Mouse (Mus musculus): ENCODE data around the gene Usp11. TPM values are rescaled to one million over a fixed set of nuclear protein-coding genes. Genes with fewer than 3 reads are reported as not detected.

Usp11 gene
- total RNA-seq, 2 experiments from 2014 or later, result 18.9 to 28.3 TPM

Other genes with a start within 250 kb of the Usp11 start
- 10 to 100 TPM; 40.7 to 74.4 TPM for gene Rgn, start 154.1 kb upstream of the Usp11 start, total RNA-seq (2021)
- gene Rbm10, start 86.4 kb upstream of the Usp11 start, total RNA-seq (2021), result 10 to 100 TPM; 31.3 to 34.2 TPM
- gene Ndufb11, start 86.3 kb upstream of the Usp11 start, total RNA-seq (2021), result 100 to 1,000 TPM; 446 to 511 TPM
- 100 to 1,000 TPM; 307 to 320 TPM for gene Uba1, start 45.6 kb upstream of the Usp11 start, total RNA-seq (2021)
- 100 to 1,000 TPM; 145 to 183 TPM for gene Cdk16, start 16.0 kb upstream of the Usp11 start, total RNA-seq (2021)
- 100 to 1,000 TPM in 1 of 2 experiments, 10 to 100 TPM in 1; 85.2 to 118 TPM for gene Araf, start 93.9 kb downstream of the Usp11 start, total RNA-seq (2021)
- gene Timp1, start 166.3 kb downstream of the Usp11 start, total RNA-seq (2021), result 10 to 100 TPM; 21.8 to 23.3 TPM
- 10 to 100 TPM in 1 of 2 experiments, 1 to 10 TPM in 1; 6.4 to 12.3 TPM for gene Syn1, start 217.1 kb downstream of the Usp11 start, total RNA-seq (2021)
- 10 to 100 TPM; 18.5 to 19.1 TPM for gene Cfp, start 227.6 kb downstream of the Usp11 start, total RNA-seq (2021)
- 10 to 100 TPM; 11.9 to 16.3 TPM for gene Elk1, start 246.7 kb downstream of the Usp11 start, total RNA-seq (2021)